Mouse (Mus musculus) left cerebral cortex, postnatal 36 days (tissue): Measurements from ENCODE around the gene Herpud1. TPM values are rescaled to one million over a fixed set of nuclear protein-coding genes. Genes with fewer than 3 reads are reported as not detected.
"Not testable (repeated sequence)": the region's sequence is repeated elsewhere in the genome, so short reads cannot be mapped to it uniquely, and the experiment has no call there.

ENCODE experiments used
- DNase-seq, 2 experiments: peaks; one replicate each; pipeline ENCODE4 v3.0.0; 2021 to 2022; ENCODE audit warnings: low spot score in 2 of 2, mixed read lengths in 1 of 2
- intact Hi-C: fragments of 180-260 bp; cut with DNase I; formaldehyde crosslinking; loops from one replicate; pipeline ENCODE4 v1.15.1; 2025
- total RNA-seq, 2 experiments: library from RNA; stranded (reverse); gene quantifications; 2 replicates each; pipeline ENCODE4 v1.2.3; 2021

Herpud1 gene
- total RNA-seq, 2 experiments from 2014 or later, result 65.9 to 66.1 TPM

GRCm38 (mm10) chr8:94396964-94397657 is 10.9 kb downstream of the Herpud1 start:
- peak; percentile 34 to 47 for DNase-seq
- intact Hi-C loops, result no loop called here

DNA sequence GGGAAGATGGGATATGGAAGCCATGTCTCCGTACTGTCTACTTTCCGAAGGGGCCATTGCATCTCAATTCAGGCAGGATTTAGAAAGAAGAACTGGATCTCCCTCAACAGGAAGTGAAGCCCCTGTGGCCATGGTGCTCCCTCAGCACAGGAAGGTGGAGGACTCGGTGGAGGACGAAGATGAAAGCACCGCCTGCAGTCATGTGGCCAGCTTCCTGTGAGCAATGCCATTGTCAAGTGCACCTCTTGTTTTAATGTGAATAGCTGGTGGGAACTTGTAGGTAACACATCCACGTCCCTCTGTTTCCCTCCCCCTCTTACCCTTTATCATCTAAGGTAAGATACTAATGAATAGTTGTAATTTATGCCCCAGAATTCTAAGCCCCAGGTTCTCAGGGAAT is 12.3 kb downstream of the Herpud1 start:
- no peak for DNase-seq
- intact Hi-C loops, result no loop called here

GRCm38 (mm10) chr8:94399361-94399953 is 13.2 kb downstream of the Herpud1 start:
- intact Hi-C loops, result no loop called here
- no peak for DNase-seq

DNA sequence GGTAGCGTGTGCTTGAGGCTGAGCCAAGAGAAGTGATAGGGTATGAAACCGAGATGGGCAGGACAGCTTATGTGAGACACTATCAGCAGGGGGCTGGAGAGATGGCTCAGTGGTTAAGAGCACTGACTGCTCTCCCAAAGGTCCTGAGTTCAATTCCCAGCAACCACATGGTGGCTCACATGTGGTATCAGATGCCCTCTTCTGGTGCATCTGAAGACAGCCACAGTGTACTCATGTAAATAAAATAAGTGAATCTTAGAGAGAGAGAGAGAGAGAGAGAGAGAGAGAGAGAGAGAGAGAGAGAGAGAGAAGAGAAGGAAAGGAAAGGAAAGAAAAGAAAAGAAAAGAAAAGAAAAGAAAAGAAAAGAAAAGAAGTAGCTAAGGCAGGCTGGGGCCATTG is 13.7 kb downstream of the Herpud1 start:
- DNase-seq, intact Hi-C loops: not testable (repeated sequence)

DNA sequence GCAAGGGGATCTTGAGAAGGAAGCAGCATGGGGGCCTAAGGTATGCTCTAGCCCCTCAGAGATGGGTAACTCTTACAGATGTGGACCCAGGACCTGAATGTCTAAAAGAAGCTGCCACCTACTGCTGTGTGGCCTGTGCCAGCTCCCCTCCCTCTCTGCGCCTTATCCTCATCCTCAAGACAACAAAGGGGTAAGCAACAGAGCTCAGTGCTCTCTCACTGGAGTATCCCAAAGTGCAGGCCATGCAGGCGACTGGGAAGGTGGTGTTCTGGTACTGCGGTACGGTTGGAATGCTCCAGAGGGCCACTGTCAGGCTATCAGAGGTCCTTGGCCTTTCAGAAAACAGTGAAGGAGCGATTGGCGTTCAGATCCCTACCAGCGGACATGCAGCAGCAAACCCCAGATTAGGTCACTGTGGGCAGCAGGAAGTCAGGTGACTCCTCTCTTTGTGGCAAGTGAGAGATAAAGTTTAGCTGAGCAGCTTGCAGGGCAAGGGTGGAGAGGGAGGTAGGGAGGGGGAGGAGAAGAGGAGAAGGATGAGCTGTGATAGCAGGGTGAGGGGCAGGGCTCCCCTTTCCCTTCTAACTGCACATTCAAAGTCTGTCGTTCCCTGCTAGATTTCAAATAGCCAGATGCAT is 22.3 kb downstream of the Herpud1 start:
- intact Hi-C loops, result no loop called here
- DNase-seq, result no peak

- no peak for DNase-seq
- intact Hi-C loops, result no loop called here
Observed at GRCm38 (mm10) chr8:94409523-94409922, 23.3 kb downstream of the Herpud1 start.

DNA sequence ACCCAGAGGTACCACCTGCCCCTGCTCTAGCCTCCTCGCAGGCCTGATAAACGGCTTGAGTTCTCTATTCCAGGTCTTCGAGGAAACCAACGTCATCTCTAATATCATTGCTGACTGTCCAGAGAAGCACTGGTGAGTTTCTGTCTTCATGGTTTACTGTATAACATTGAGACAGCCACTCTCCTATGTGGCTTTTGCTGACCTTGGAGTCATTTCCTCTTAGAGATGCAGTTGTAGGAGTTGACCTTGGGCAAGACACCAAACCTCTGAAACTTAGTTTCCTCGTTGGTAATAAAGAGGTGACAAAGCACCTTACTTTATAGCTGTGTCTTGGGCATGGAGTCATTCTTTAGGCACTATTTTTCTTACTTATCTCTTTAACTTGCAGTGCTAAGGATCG is 26.3 kb downstream of the Herpud1 start:
- no peak for DNase-seq
- intact Hi-C loops, result no loop called here

GRCm38 (mm10) chr8:94413509-94413908 is 27.3 kb downstream of the Herpud1 start:
- intact Hi-C loops, result no loop called here

DNA sequence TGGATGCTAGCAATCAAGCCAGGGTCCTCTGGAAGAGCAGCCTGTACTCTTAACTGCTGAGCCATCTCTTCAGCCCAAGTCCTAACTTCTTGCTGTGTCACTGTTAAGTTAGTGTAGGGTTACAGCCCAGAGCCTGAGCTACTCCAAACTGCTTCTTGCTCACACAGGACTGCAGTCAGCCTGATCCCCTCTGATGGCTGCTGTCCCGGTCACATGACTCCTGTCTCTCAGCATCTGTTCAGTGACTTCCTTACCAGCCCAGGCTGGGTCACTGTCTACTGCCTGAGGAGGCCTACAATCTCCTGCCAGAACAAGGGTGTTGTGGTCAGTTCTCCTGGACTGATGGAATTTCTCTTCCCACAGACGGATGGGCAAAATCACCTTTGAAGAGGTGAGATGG is 29.0 kb downstream of the Herpud1 start:
- DNase-seq, result no peak
- intact Hi-C loops, result no loop called here

More at GRCm38 (mm10) chr8:94413509-94413908, 27.3 kb downstream of the Herpud1 start:
- DNase-seq, result no peak

GRCm38 (mm10) chr8:94418017-94418416 is 31.8 kb downstream of the Herpud1 start:
- no peak for DNase-seq
- intact Hi-C loops, result no loop called here

DNA sequence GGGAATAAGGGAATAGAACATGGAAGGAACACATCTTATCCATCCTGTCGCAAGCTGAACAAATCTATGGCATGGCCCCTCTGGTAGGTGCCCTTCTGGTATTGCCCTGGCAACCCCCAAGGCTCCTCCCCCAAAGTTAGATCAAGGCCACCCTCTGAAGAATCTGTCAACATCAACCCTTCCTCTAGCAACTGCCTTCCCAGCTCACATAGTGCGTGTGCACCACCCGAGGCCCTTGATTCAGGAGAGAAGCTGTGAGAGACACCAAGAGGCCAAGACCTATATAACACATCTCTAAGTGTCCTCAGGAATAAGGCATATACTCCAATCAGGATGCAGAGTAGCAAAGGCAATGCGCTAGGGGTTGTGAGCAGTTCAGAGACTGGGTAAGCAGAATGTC is 36.0 kb downstream of the Herpud1 start:
- intact Hi-C loops, result no loop called here
- no peak for DNase-seq

GRCm38 (mm10) chr8:94427953-94428352 is 41.7 kb downstream of the Herpud1 start:
- DNase-seq, result no peak
- intact Hi-C loops, result no loop called here

- intact Hi-C loops, result no loop called here
Observed at GRCm38 (mm10) chr8:94428420-94428819, 42.2 kb downstream of the Herpud1 start.

DNA sequence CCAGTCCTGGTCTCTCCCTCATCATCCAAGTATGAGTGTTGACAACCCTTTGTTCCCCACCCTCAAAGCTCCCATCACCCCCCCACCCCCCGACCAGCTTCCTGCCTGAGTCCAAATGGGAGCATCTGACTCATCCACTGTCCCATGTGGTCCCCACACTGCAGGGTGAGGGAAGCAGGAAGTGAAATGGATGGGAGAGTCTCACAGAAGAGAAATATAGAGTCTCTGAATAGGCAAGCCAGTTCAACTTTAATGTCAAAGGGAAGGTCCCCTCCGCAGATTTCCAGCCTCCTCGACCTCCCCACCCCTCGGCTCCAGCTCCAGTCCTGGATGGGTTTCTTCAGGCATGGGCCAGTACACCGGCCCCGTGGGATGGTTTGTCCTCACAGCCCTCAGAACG is 43.1 kb downstream of the Herpud1 start:
- DNase-seq, result no peak
- intact Hi-C loops, result no loop called here

More at GRCm38 (mm10) chr8:94428420-94428819, 42.2 kb downstream of the Herpud1 start:
- DNase-seq, result no peak

DNA sequence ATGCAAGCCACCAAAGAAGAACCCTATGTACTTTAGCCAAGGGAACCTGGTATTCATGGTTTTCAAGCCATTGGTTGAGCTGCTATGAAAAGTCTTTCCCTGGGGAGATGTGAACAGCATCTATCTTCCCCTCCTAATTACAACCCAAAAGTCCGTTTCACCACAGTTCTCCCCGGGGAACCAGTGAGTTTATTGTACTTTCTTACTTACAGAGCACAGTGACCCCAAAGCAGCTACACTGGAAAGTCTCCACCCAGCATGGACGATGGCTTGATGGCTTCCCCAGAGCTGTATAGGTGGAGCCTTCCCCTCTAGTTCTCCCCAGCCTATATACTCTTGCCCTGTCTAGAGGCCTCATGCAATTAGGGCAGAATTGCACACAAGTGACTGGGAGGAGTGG is 46.0 kb downstream of the Herpud1 start:
- no peak for DNase-seq
- intact Hi-C loops, result no loop called here

GRCm38 (mm10) chr8:94433981-94434466 is 47.8 kb downstream of the Herpud1 start, which contains the start of gene Nlrc5:
Gene Nlrc5, plus strand, starts transcription at chr8:94434356.
- DNase-seq, result peak; percentile 32
- intact Hi-C loops, result no loop called here

DNA sequence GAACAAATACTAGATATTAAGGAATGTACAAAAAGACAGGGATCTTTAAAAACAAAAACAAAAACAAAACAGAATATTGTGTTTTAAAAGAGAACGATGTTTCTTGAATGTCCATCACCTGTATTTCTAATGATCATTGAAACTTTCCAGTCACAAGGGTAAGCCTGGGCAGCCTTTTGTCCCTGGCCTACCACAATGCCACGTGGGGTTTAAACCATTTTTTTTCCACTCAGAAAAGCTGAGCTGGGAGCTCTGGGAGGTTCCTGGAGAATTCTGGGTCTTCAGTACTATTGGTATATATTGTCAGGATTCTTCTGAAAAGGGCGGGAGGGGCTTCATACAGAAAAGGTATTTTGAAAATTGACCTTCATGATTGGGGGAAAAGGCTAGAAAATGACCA is 48.7 kb downstream of the Herpud1 start:
- no peak for DNase-seq
- intact Hi-C loops, result no loop called here

DNA sequence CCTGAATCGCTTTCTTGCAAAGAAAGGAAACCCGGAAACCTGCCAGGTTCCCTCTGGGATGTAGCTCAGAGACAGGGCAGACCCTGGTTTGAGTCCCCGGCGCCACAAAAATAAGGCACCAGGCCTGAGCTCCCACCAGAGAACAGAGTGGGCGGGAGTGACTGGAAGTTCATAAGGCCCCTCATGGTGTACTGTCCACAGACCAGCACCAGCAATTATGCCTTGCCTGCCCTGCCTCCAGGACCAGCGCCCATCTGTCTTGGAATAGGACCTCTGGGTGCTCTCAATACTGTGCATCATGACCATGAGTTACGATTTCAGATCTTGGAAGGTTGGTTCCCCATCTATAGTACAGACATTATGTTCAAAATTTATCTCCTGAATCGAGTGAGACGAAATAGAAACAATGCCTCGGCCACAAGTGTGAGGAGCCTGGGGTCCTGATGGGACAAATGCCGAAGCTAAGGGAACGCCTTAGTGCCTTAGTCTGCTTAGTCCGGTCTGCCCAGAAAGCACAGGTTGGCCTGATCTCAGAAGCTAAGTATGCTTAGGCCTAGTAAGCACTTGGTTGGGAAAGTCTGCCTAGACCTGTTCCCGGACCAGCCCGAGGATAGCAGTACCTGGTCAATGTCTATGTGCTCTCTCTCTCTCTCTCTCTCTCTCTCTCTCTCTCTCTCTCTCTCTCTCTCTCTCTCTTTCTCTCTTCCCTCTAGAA is 49.3 kb downstream of the Herpud1 start:
- DNase-seq, result no peak
- intact Hi-C loops, result no loop called here

DNA sequence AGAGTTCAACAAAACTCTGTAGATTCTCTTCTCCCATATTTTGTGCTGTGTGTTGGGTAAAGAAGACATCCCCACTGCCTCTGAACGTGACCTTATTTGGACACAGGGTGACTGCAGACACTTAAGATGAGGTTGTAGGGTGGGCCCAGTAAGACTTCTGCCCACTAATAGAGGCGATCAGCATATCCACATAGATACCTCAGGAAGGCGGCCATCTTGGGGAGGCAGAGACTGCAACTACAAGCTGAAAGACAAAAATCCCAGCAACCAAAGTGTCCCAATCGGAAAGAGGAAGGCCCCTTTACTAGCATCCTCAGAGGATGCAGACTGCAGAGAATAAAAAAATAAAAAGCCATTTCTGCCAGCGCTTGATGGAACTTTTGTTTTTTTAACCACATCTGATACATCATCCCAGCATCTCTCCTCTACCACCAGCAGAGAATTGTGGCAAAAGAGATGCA is 49.9 kb downstream of the Herpud1 start:
- no peak for DNase-seq
- intact Hi-C loops, result no loop called here

- intact Hi-C loops, result no loop called here
- no peak for DNase-seq
Observed at GRCm38 (mm10) chr8:94436900-94437299, 50.7 kb downstream of the Herpud1 start.
